Mouse (Mus musculus) adrenal gland, postnatal 10 days (tissue): ENCODE data around the gene Pde12. TPM values are rescaled to one million over a fixed set of nuclear protein-coding genes. Genes with fewer than 3 reads are reported as not detected.
"Not testable (repeated sequence)": the region's sequence is repeated elsewhere in the genome, so short reads cannot be mapped to it uniquely, and the experiment has no call there.

Source experiments
- DNase-seq: peaks from one replicate; pipeline ENCODE4 v3.0.0; 2021; ENCODE audit warnings: mixed read lengths
- long read RNA-seq, 2 experiments: library from polyadenylated mRNA; stranded (forward); transcript quantifications; one replicate each; pipeline ENCODE4 v2.0.0; 2021
- total RNA-seq, 2 experiments: library from RNA; stranded (reverse); gene quantifications; 2 replicates each; pipeline ENCODE4 v1.2.3; 2021

Gene Pde12
- 1 to 10 TPM; 7.5 to 8.5 TPM for total RNA-seq
- long read RNA-seq, experiment 1, full-length matches to known transcripts: 60 of 65 reads
- long read RNA-seq, experiment 1, partial matches to known transcripts: 0 of 65 reads
- long read RNA-seq, experiment 1, other reads (novel, unspliced or antisense): 5 of 65 reads
- long read RNA-seq, experiment 2, full-length matches to known transcripts: 24 of 25 reads
- long read RNA-seq, experiment 2, partial matches to known transcripts: 0 of 25 reads
- long read RNA-seq, experiment 2, other reads (novel, unspliced or antisense): 1 of 25 reads

DNA sequence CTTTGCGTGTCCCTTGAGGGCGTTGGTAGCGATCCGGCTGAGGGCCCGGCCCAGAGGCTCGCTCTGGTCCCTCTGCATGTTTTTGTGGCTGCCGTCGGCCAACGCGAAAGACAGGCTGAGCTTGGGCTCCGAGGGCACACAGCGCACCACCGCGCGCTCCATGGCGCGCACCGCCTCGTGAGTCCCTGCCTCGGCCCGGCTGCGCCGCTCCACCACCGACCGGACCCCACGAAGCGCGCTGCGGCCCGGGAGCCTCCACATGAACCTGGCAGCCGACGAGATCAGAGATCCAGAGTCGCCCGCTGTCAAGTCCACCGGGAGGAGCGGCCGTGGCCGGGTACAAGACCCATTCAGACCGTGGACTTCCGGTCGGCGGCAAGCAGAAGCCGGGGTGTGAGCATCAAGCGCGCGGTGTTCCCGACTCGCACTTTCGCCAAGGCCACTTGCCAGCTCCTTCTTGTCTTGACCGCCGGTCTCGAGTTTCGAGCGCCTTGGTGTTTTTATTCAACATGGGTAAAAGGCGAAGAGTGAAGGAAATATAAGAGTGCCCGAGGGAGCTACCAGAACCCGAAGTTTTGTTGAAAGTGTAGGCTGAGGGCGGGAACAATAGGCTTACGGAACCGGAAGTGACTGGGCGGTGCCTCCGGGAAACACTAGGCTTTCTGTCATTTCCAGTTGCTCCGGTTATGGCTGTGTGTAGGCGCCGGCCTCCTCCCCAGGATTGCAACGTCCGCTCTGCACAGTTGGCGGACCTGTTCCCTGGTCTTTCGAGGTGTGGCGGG lies at the start of gene Pde12:
TSS of gene Pde12 (minus strand) at position 592 of the 782 bp plus-strand sequence.
- peak; percentile 87 for DNase-seq

DNA sequence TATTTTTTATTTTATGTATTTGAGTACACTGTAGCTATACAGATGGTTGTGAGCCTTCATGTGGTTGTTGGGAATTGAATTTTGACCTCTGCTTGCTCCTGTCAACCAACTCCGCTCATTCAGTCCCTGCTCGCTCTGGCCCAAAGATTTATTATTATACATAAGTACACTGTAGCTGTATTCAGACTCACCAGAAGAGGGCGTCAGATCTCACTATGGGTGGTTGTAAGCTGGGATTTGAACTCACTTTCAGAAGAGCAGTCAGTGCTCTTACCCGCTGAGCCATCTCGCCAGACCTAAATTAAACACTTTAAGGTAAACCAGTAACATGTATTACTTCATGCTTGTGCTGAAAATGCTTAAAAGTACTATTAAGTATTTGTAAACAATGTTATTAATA lies 35.6 kb upstream of the Pde12 start:
- DNase-seq: not testable (repeated sequence)

DNA sequence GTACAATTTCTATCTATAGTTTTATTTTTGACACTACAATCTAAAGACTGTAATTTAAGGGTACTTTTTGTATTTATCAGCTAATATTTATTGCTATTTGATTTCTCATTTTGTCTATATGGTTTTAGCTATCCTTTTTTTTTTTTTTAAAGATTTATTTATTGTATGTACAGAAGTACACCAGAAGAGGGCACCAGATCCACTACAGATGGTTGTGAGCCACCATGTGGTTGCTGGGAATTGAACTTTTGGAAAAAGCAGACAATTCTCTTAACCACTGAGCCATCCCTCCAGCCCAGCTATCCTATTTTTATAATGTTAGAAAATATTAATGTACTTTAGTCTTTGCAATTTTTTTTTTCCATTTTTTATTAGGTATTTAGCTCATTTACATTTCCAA lies 28.2 kb upstream of the Pde12 start:
- no peak for DNase-seq

DNA sequence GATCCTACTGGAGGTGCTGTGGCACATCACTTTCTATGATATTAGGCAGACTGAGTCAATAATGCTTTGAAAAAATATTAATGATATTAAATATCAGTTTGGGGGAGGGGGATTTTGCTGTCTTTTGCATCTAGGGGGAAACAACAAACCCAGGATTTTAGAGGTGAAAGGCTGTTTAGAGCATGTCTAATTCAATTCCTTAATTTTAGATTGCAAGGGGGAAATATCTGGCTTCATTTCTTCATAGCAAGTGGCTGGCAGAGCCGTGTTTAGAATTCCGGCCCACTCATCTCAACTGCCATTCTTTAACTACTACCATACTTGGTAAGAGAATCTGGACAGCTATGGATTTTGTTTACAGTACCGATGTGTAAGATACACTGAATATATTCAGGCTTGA lies 23.3 kb upstream of the Pde12 start, which contains the start of gene Dnah12:
TSS of gene Dnah12 (plus strand) at position 301 of the 400 bp plus-strand sequence.
- DNase-seq: no peak

DNA sequence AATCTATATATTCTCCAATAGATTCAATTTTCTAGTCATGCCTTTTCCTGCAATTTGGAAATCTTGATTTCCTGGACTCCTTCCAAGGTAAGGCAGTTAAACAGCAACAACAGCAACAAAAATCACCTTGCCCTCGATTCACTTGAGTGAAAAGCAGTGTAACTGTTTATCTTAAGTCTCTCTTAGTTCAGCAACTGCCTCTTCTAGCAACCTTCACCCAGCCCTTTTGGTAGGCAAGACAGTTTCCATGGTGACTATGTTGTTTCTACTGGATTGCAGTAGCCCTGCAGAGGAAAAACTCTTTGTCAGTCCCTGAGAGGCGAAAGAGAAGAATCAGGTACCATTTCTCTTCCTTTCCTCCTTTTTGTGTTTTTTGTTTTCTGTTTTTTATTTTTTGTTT lies 21.7 kb upstream of the Pde12 start:
- DNase-seq: no peak

DNA sequence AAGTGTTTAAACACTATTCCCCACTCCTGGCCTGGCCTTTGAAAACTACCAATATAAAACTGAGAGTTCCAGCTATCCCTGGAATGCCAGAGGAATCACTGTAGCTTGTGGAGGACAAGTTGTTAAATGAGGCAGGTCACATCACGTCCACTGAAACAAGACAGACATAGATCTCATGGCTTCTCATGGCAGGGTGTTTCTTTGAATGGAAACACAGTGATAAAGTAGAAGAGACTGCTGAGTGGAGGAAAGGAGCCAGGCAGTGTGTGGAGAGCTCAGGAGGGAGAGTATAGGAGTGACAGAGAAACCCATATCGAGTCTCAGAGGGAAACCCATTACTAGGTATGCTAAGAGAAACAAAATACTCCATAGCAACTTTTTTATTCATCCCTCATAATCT lies 21.0 kb upstream of the Pde12 start:
- DNase-seq: no peak

DNA sequence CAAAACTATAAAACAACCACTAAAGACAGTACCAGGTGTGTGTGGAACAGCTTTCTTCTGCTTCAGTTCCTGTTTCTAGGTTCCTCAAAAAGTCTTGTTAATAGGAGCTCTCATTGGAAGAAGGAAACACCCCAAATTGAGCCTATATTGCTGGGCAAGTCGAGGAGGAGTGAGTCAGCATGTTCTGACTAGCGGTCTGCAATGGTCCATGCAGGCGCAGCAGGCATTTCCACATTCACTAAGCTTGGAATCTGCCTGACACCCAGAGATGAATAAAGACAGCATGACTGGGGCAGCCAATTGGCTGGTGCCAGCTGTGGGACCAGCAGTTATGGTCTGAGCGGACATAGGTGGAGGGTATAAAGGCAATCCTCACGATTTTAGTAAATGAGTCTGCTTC lies 6.1 kb upstream of the Pde12 start:
- DNase-seq: no peak

DNA sequence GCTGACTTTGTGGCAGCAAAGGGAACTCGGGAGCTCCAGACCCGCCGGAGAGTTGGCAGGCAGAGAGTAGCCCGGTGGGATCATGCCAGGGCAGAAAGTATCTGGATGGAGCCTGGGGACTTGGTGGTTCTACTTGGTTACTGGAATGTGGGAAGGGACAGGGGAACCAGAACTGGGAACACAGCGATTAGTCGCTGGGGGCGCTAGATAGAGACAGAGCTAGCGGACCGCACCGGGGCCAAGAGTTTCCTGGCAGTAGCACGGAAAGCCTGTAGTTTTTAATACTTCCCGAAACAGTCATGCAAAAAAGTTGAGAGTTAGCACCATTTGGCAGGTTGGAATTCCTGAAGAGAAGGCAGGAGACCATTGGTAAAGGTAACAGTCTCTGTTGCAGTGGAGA lies 5.7 kb upstream of the Pde12 start:
- peak; percentile 61 for DNase-seq

DNA sequence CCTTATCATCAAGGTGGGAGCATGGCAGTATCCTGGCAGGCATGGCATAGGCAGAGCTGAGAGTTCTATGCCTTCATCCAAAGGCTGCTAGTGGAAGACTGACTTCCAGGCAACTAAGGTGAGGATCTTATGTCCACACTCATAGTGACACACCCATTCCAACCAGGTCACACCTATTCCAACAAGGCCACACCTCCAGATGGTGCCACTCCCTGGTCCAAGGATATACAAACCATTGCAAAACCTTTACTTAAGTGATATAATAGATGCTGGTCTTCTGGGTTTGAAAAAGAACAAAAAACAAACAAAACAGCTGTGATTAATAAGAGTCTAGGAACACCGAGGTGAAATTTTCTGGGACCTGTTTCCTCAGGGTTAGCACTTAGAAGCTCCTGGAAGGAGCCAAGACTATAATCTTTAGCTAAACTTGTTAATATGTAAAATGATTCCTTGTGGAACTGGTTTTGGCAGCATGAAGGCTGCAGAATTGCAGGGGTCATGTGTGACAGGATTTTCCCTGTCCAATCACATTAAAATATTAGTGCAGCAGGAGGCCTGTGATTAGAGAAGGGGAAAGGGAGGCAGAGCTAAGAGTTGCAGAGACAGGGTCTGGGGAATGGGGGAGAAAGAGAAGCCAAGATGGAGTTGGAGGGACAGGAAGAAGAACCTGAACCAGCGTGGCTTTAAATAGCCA lies 4.9 kb upstream of the Pde12 start:
- not testable (repeated sequence) for DNase-seq

DNA sequence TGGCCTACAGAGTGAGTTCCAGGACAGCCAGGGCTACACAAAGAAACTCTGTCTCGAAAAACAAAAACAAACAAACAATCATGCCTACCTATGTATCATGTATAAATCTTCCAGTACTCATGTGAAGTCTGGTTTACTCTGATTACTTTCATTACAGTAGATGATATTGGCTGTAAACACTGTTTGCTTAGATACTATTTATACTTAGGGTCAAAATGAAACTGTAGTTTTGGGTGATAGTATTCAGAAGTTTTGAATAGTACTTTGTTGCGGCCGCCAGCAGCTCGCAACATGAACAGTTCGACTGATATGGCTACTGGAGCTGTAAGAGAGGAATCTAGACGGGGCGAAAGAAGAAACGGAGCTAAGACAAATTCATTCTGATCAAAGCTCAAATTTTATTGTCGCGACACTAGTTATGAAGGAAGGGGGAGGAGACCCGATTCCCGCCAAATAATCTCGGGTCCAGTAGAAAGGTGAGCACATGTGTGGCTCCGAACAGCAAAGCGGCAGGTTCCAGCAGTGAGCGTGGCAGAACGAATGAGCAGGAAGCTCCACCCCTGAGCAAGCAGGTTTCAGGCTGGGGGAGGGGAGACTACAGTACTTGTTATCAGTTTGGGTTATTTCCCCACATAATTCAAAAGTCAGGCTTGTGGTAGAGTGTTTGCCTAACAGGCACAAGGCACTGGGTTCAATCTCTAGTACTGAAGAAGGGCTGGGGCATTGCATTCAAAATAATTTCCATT lies 2.4 kb upstream of the Pde12 start:
- not testable (repeated sequence) for DNase-seq

DNA sequence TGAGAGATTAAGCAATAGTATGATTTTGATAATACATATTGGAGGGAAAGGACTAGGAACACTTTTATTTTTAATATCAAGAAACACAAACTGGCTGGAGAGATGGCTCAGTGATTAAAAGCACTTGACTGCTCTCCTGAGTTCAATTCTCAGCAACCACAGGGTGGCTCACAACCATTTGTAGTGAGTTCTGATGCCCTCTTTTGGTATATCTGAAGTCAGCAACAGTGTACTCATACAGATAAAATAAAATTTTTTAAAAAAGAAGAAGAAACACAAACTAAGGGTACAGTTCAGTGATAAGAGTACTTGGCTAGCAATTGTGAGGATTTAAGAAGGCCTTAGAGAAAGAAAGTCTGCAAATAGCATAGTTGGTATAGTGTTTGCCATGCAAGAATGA lies 1.3 kb upstream of the Pde12 start:
- no peak for DNase-seq

DNA sequence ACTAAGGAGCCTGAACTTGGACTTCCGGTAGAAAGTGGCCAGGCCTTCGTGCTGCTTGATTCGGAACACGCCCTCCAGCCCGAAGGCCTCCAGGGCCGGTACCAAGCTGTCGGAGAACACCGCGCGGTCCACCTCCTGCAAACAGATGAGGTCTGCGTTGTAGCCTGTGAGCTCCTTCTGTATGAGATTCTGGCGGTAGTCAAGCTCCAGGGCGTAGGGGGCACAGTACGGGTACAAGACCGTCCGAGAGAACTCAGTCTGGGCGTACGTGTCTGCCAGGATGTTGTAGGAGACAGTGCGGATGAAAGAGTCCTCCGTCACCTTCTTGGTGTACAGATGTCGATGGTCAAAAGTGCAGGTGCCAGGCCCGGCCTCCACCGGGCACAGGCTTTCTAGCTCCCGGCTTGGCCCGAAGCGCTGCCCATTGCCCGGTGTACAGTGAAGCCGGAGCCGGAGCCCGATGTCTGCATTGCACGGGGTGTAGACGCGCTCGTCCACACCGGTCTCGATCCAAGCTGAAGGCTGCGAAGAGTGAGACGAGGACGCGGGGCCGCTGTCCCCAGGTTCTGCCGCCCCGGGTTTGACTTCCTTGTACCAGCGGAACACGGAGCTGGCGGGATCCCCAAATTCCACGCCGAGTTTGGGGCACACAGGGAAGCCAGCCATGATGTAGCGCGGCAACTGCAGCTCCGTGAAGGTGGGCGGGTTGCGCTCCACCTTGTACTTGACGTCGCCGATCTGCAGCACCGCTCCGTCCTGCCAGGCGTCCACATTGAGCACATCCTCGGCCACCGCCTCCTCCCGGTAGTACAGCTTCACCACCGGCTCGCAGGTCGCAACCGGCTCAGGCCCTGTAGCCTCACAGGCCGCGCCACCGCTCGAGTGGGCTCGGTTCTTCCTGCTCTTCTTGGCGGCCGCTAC lies 1.1 kb downstream of the Pde12 start:
- peak; percentile 61 for DNase-seq

DNA sequence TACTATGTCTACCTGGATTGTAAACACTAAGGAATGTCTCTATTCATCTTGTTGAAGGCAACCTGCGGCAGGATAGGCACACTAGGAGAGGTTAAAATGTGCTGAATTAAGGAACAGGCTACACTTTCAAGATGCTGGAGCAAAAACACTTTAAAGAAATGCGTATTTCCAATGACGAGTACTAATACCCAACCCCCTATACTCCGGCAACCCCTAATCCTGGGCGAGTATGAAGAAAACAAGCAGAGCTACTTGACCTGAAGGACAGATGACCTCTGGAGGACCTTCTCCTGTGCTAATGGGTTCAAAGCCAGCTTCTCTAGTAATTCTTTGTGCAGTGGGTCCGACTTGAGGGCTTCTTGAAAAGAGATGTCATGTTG lies 1.7 kb downstream of the Pde12 start:
- DNase-seq: no peak

DNA sequence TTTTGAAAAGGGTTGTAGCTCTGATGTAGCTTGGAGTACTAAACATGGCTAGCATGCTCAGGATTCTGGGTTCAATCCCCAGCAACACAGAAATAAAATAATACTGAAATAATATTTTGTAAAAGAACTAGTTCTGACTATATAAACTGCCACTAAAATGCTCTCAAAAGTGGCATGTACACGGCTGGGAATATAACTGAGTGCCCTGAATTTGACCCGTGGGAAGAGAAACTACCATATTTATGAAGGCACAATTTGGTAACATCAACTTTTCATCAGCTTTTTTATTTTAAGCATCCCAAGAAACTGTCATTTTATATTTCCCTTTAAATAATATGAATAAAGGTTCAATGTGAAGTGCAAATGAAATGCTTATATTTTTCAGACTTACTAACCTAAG lies 5.8 kb downstream of the Pde12 start:
- no peak for DNase-seq

DNA sequence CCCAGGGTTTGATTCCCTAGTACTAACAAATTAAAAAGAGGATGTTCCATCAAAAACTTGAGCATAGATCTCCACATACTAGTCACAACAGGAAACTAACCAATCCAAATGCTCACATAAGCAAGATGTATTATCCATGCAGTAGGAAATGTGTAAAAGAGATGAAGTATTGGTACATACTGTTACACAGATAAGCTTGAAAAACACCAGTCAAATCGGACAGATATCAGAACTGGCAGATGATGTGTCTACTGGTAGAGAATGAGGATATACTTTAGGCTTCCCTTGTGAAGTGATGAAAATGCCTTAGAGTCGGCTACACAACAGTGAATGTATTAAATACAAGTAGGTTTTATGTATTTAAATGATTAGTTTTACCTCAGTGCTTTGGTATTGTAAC lies 7.2 kb downstream of the Pde12 start:
- DNase-seq: no peak

DNA sequence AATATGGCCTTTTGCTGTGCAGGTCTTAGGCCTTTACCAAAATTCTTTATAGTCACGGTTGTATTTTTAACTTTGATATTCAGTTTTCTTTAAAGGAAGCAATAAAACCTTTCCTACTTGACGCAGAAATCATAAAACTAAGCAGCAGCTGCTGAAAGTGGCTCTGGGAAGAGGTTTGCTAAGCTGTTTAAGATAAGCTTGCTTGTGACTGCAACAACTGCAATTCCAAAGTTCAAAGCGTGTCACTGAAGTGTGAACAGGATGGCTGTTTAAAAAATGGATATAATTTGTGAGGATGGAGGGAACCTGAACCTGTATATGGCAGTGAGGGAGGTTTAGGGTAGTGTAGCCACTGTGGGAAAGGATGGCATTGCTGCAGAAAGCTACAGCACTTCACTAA lies 7.7 kb downstream of the Pde12 start:
- DNase-seq: no peak

DNA sequence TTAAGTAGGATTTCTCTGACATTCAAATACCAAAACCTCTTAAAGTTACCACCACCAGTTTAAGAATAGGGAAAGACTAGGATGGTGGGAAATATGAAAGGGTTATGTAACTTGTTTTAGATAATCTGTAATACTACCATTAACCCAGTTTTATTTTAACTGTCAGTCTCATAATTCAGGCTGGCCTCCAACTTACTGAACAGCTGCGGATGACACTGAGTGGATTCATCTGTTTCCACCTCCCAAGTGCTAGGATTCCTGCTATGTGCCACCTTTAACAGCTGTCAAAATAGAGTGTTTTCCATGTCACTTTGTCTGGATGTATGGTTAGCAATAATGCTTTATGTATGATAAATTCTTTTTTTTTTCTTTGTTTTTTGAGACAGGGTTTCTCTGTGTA lies 9.4 kb downstream of the Pde12 start:
- no peak for DNase-seq

DNA sequence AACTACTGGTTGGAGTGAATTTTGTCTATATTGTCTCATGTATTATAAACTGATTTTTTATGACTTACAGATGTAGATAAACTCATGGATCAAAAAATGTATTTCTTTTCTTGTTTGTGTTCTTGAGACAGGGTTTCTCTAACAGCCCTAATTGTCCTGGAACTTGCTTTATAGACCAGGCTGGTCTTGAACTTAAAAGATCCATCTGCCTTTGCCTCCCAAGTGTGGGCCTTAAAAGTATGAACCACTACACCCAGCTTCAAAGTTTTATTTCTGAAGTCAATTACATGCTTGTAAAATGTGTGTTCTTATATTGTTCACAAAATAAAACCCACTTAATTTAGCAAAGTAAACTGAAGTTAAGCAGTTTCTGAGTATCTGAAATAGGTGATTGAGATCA lies 11.5 kb downstream of the Pde12 start:
- no peak for DNase-seq

DNA sequence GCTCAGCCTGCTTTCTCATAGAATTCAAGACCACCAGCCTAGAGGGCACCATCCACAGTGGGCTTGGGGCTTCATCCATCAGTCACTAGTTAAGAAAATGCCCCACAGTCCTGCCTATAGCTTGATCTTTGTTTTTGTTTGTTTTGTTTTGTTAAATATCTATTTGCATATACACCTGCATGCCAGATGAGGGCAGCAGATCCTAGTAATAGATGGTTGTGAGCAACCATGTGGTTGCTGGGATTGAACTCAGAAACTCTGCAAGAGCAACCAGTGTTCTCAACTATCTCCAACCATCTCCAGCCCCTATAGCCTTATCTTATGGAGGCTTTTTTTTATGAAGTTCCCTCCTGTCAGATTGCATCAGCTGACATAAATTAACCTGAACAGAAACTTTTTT lies 17.8 kb downstream of the Pde12 start:
- no peak for DNase-seq

DNA sequence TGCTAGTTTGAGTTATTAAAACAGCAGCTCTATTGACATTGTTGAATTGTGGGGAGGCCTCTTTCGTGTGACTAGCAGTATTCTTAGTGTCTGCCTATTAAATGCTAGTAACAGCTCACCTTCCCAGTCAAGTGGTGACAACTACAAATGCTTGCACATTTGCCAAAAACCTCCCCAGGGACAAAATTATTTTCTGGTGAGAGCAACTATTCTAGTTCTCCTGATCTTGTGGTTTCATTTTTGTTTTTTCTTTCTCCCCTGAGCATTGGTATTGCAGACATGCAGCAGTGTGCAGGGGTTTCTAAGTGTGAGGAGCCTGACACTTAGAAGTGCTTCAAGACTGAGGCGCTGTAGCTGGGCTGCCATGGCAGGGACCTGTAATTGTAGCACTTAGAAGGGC lies 21.9 kb downstream of the Pde12 start:
- DNase-seq: peak; percentile 39

DNA sequence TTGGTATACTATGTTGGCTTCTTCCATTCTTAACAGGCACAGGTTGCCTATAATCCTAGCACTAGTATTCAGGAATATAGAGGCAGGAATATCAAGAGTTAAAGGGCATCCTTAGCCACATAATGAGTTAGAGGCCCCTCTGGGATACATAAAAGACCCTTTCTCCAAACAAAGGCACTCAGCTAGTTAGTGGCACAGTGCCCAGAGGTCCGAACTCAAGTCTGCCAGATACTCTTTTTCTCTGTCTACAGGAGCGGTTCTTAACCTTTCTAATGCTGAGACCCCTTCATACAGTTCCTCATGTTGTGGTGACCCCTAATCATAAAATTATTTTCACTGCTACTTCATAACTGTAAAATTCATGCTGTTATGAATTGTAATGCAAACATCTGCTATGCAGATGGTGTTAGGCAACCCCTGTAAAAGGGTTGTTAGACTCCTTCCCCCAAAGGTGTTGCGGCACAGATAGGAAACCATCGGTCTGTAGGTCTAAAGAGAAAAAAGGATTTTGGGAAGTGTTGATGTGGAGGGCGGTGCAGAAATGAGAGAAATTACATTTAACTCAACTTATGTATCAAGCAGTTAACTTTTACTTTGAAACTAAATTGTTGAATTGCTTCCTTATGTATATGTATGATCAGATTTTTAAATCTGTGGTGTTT lies 23.6 kb downstream of the Pde12 start:
- DNase-seq: no peak
